Mouse (Mus musculus) embryo, embryonic 9.5 days (tissue): ENCODE data around the gene Neurod6.
A peak's percentile ranks its signal among the peaks of the same experiment; 100 is the strongest.
"Not testable (repeated sequence)": the region's sequence is repeated elsewhere in the genome, so short reads cannot be mapped to it uniquely, and the experiment has no call there.

ENCODE experiments used
- DNase-seq: peaks from one replicate; pipeline ENCODE4 v3.0.0-alpha.2; 2017; ENCODE audit errors: extremely low spot score

The Neurod6 gene

GRCm38 (mm10) chr6:55680974-55681373, at the start of gene Neurod6:
TSS of gene Neurod6 (minus strand) at chr6:55681263.
- no peak for DNase-seq

GRCm38 (mm10) chr6:55717209-55717608, 36.1 kb upstream of the Neurod6 start:
- DNase-seq: peak; percentile 67

- no peak for DNase-seq
These were observed 34.4 kb upstream of the Neurod6 start for GRCm38 (mm10) chr6:55715446-55715845.

GRCm38 (mm10) chr6:55710913-55711312, 29.9 kb upstream of the Neurod6 start:
- DNase-seq: not testable (repeated sequence)

- no peak for DNase-seq
These were observed 23.7 kb upstream of the Neurod6 start for GRCm38 (mm10) chr6:55704759-55705104.

- no peak for DNase-seq
These were observed 23.1 kb upstream of the Neurod6 start for GRCm38 (mm10) chr6:55704061-55704758.

GRCm38 (mm10) chr6:55700392-55701386, 19.6 kb upstream of the Neurod6 start:
- DNase-seq: no peak

- DNase-seq: no peak
These were observed 9.0 kb upstream of the Neurod6 start for GRCm38 (mm10) chr6:55690015-55690531.

GRCm38 (mm10) chr6:55683506-55683905, 2.4 kb upstream of the Neurod6 start:
- no peak for DNase-seq

- no peak for DNase-seq
These were observed 1.8 kb upstream of the Neurod6 start for GRCm38 (mm10) chr6:55682886-55683285.

- DNase-seq: no peak
These were observed 2.4 kb downstream of the Neurod6 start for GRCm38 (mm10) chr6:55678571-55679185.

- DNase-seq: no peak
These were observed 3.7 kb downstream of the Neurod6 start for GRCm38 (mm10) chr6:55677326-55677725.

- peak; percentile 52 for DNase-seq
These were observed 4.3 kb downstream of the Neurod6 start for GRCm38 (mm10) chr6:55676663-55677311.

GRCm38 (mm10) chr6:55676141-55676662, 4.9 kb downstream of the Neurod6 start:
- DNase-seq: no peak

- DNase-seq: no peak
These were observed 13.3 kb downstream of the Neurod6 start for GRCm38 (mm10) chr6:55667801-55668200.

- DNase-seq: no peak
These were observed 19.7 kb downstream of the Neurod6 start for GRCm38 (mm10) chr6:55661126-55661915.

GRCm38 (mm10) chr6:55649996-55650395, 31.1 kb downstream of the Neurod6 start:
- no peak for DNase-seq

GRCm38 (mm10) chr6:55649581-55649980, 31.5 kb downstream of the Neurod6 start:
- DNase-seq: no peak

- no peak for DNase-seq
These were observed 32.2 kb downstream of the Neurod6 start for GRCm38 (mm10) chr6:55648886-55649285.

GRCm38 (mm10) chr6:55647771-55648280, 33.2 kb downstream of the Neurod6 start:
- no peak for DNase-seq
